Mouse (Mus musculus): ENCODE measurements around the gene Unc5cl. TPM values are rescaled to one million over a fixed set of nuclear protein-coding genes. Genes with fewer than 3 reads are reported as not detected.
A peak's percentile ranks its signal among the peaks of the same experiment; 100 is the strongest.

The Unc5cl gene
- 0.26 and 0.34 TPM in 2 replicates for polyA plus RNA-seq (2014; fragmentation: Nextera tagmentation; extraction: Ambion mirVana)

- no peak within 1 kb of the TSS for H3K9ac ChIP-seq (replicated peaks; ENCODE audit: low read length)
- ATAC-seq (replicated peaks; ENCODE audit: insufficient number of reproducible peaks, low FRiP score, low TSS enrichment, low read depth) (no peak), DNase-seq (ENCODE audit: low spot score) (peak; percentile 9)
- 54% methylated on average over 11 of the region's 11 CpGs for WGBS
- no peaks in the 10 kb centered on the region for H3K27me3 ChIP-seq (ENCODE audit: control insufficient read depth, insufficient read depth, low read length)
- H3K4me1 ChIP-seq (ENCODE audit: control insufficient read depth, insufficient read depth, low read length) = no peaks in the 10 kb centered on the region
- no peak within 1 kb of the TSS for H3K4me2 ChIP-seq (ENCODE audit: low read depth, low read length)
- H3K9me3 ChIP-seq (replicated peaks; ENCODE audit: control insufficient read depth, low read length) = no peaks in the 10 kb centered on the region
- H3K27ac ChIP-seq (replicated peaks; ENCODE audit: low read depth, low read length) = no peak within 1 kb of the TSS
- no peaks in the 10 kb centered on the region for H3K36me3 ChIP-seq (replicated peaks; ENCODE audit: control insufficient read depth, insufficient read depth, low read depth, low read length)
- no peak within 1 kb of the TSS for H3K4me3 ChIP-seq (ENCODE audit: low read depth, low read length)
Measured at GRCm38 (mm10) chr17:48454688-48455087, at the start of gene Unc5cl. Gene Unc5cl, plus strand, starts transcription at chr17:48454901.

DNA sequence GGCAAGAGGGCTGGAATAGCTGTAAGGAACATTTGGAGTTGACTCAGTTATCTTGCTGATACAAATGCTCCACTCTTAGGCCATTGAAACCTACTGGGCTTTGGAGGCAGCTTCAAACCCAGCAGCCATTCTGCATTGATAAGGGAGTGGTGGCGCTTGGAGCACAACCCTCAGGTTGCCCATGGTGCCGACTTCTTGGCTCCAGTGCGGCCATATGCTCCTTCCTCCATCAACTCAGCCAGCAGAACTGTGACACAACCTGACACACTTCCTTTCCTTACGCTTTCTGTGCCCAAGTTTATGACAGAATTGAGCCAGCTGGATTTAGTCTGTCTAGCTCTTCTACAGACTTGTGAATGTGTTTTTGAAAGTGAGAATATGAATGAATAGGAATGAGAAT is 47.5 kb upstream of the Unc5cl start:
- ATAC-seq (replicated peaks; ENCODE audit: insufficient number of reproducible peaks, low FRiP score, low TSS enrichment, low read depth) = no peak
- no peaks in the 10 kb centered on the region for H3K27me3 ChIP-seq (ENCODE audit: control insufficient read depth, insufficient read depth, low read length)
- H3K4me3 ChIP-seq (ENCODE audit: low read depth, low read length) = peak overlapping the region; percentile 90; the same call in 1 of the 2 replicates
- DNase-seq (ENCODE audit: low spot score) = no peak
- 87% methylated on average over 4 of the region's 4 CpGs for WGBS
- H3K9ac ChIP-seq (replicated peaks; ENCODE audit: low read length) = peak overlapping the region; percentile 99; the same call in 1 of the 2 replicates
- H3K9me3 ChIP-seq (replicated peaks; ENCODE audit: control insufficient read depth, low read length) = no peaks in the 10 kb centered on the region
- no peaks in the 10 kb centered on the region for H3K4me1 ChIP-seq (ENCODE audit: control insufficient read depth, insufficient read depth, low read length)
- H3K27ac ChIP-seq (replicated peaks; ENCODE audit: low read depth, low read length) = no peak overlapping the region
- no peaks in the 10 kb centered on the region; the same call in 1 of the 2 replicates for H3K36me3 ChIP-seq (replicated peaks; ENCODE audit: control insufficient read depth, insufficient read depth, low read depth, low read length)
- H3K4me2 ChIP-seq (ENCODE audit: low read depth, low read length) = no peak overlapping the region; the same call in 1 of the 2 replicates

- peak; percentile 56 for DNase-seq (ENCODE audit: low spot score)
- WGBS = 15% methylated on average over 8 of the region's 8 CpGs
Measured at GRCm38 (mm10) chr17:48407910-48408525, 46.7 kb upstream of the Unc5cl start.

DNA sequence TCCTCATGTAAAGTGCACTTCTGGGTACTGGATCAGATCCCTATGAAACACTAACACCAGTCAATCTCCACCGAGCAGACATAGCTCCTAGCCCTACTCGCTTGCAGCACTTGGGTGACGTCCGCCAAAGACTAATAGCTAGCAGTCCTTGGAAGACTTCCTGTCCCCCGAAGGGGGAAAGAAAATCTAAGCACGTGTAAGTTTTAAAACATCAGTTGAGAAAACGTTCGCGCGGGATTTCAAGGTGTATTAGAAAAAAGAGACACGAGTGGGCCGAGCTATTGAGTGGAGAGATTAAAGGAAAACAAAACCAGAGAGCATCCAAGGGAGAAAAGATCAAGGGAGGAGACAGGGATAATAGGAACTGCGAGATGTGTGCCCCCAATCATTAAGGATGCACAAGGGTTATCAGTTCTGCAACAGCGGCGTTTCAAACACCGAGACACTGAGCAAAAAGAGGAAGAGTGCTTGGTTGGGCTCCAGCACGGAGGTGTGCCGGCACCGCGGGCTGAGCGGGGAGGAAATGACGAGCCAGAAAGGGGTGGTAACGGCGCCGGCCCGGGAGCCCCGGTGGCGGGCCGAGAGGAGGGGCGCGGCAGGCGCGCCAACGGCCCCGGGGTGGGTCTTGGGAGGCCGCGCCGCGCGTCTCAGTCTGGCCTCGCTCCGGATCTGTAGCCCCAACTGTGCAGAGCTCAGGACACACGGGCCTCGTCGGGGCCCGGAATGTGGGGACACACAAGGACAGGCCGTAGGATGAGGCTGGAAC is 46.0 kb upstream of the Unc5cl start:
- peak; percentile 77 for DNase-seq (ENCODE audit: low spot score)
- Histone ChIP-seq H3K27ac (replicated peaks; ENCODE audit: low read depth, low read length) (peak overlapping the region; percentile 100), H3K4me3 (ENCODE audit: low read depth, low read length) (peak overlapping the region; percentile 90), H3K9me3 (replicated peaks; ENCODE audit: control insufficient read depth, low read length) (no peaks in the 10 kb centered on the region), H3K27me3 (ENCODE audit: control insufficient read depth, insufficient read depth, low read length) (no peaks in the 10 kb centered on the region), H3K36me3 (replicated peaks; ENCODE audit: control insufficient read depth, insufficient read depth, low read depth, low read length) (no peaks in the 10 kb centered on the region; the same call in 1 of the 2 replicates), H3K4me2 (ENCODE audit: low read depth, low read length) (peak overlapping the region; percentile 70), H3K4me1 (ENCODE audit: control insufficient read depth, insufficient read depth, low read length) (no peaks in the 10 kb centered on the region), H3K9ac (replicated peaks; ENCODE audit: low read length) (peak overlapping the region; percentile 99)
- WGBS = under 1% methylated on average over 42 of the region's 47 CpGs
- peak; percentile 54 for ATAC-seq (replicated peaks; ENCODE audit: insufficient number of reproducible peaks, low FRiP score, low TSS enrichment, low read depth)

More at GRCm38 (mm10) chr17:48407910-48408525, 46.7 kb upstream of the Unc5cl start:
- Histone ChIP-seq H3K9me3 (replicated peaks; ENCODE audit: control insufficient read depth, low read length) (no peaks in the 10 kb centered on the region), H3K9ac (replicated peaks; ENCODE audit: low read length) (peak overlapping the region; percentile 99), H3K27me3 (ENCODE audit: control insufficient read depth, insufficient read depth, low read length) (no peaks in the 10 kb centered on the region), H3K4me2 (ENCODE audit: low read depth, low read length) (peak overlapping the region; percentile 70), H3K27ac (replicated peaks; ENCODE audit: low read depth, low read length) (peak overlapping the region; percentile 100), H3K4me1 (ENCODE audit: control insufficient read depth, insufficient read depth, low read length) (no peaks in the 10 kb centered on the region), H3K4me3 (ENCODE audit: low read depth, low read length) (peak overlapping the region; percentile 90), H3K36me3 (replicated peaks; ENCODE audit: control insufficient read depth, insufficient read depth, low read depth, low read length) (no peaks in the 10 kb centered on the region; the same call in 1 of the 2 replicates)
- no peak for ATAC-seq (replicated peaks; ENCODE audit: insufficient number of reproducible peaks, low FRiP score, low TSS enrichment, low read depth)

DNA sequence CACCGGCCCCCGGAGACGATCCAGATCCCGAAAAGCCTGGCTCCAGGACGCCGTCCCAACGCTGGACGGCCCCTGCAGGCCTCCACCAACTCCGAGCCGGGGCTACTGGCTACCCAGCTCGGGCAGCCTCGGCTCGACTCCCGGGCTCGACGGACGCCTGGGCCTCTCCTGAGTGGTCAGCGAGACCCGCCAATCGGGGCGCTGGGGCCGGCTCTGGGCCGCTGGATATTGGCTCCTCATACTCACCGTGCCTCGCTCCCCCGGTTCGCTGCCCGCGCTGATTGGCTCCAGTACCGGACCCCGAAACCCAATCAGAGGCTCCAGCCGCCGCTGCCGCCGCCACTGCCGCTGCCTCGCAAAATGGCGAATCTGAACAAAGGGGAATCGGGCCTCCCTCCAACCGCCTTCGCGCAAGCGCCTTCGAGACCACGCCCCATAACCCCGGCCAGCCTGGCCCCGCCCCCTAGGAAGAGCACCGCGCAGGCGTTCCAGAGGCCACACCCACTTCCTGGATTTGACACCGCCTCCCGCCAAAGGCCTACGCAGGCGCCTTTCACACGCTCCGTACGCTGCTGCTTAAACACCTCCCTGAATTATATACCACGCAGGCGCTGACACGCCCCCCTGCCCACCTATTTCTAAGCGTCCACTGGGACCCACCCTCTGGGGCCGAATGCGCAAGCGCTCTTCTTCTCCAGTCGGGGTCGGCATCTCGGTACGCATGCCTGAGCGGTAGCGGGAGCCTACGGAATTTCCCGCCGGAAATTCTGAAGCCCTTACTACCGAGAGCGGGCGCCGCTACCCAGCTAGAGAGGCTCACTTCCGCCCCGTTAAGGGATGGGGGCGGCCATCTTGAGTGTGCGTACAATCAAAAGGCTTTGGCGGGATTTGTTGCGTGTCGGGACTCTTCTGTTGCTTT is 45.1 kb upstream of the Unc5cl start, which contains the start of the genes Nfya and Oard1:
Gene Nfya, minus strand, starts transcription at position 527 of the 919 bp plus-strand sequence.
Gene Oard1, plus strand, starts transcription at position 635 of the 919 bp plus-strand sequence.
- WGBS = under 1% methylated on average over 82 of the region's 84 CpGs
- DNase-seq (ENCODE audit: low spot score) (peak; percentile 100), ATAC-seq (replicated peaks; ENCODE audit: insufficient number of reproducible peaks, low FRiP score, low TSS enrichment, low read depth) (peak; percentile 97)
- Histone ChIP-seq H3K27ac (replicated peaks; ENCODE audit: low read depth, low read length) (peak within 1 kb of the TSS; percentile 100), H3K4me2 (ENCODE audit: low read depth, low read length) (peak within 1 kb of the TSS; percentile 70), H3K9me3 (replicated peaks; ENCODE audit: control insufficient read depth, low read length) (no peaks in the 10 kb centered on the region), H3K9ac (replicated peaks; ENCODE audit: low read length) (peak within 1 kb of the TSS; percentile 99), H3K27me3 (ENCODE audit: control insufficient read depth, insufficient read depth, low read length) (no peaks in the 10 kb centered on the region), H3K36me3 (replicated peaks; ENCODE audit: control insufficient read depth, insufficient read depth, low read depth, low read length) (no peaks in the 10 kb centered on the region), H3K4me3 (ENCODE audit: low read depth, low read length) (peak within 1 kb of the TSS; percentile 90), H3K4me1 (ENCODE audit: control insufficient read depth, insufficient read depth, low read length) (no peaks in the 10 kb centered on the region)

- no peaks in the 10 kb centered on the region for H3K9me3 ChIP-seq (replicated peaks; ENCODE audit: control insufficient read depth, low read length)
- peak overlapping the region; percentile 83 for H3K27ac ChIP-seq (replicated peaks; ENCODE audit: low read depth, low read length)
- WGBS = under 1% methylated on average over 13 of the region's 13 CpGs
- DNase-seq (ENCODE audit: low spot score) (peak; percentile 54), ATAC-seq (replicated peaks; ENCODE audit: insufficient number of reproducible peaks, low FRiP score, low TSS enrichment, low read depth) (peak; percentile 4; the same call in 1 of the 2 replicates)
- no peaks in the 10 kb centered on the region for H3K36me3 ChIP-seq (replicated peaks; ENCODE audit: control insufficient read depth, insufficient read depth, low read depth, low read length)
- H3K4me1 ChIP-seq (ENCODE audit: control insufficient read depth, insufficient read depth, low read length) = no peaks in the 10 kb centered on the region
- peak overlapping the region; percentile 55 for H3K4me2 ChIP-seq (ENCODE audit: low read depth, low read length)
- H3K9ac ChIP-seq (replicated peaks; ENCODE audit: low read length) = peak overlapping the region; percentile 67
- H3K27me3 ChIP-seq (ENCODE audit: control insufficient read depth, insufficient read depth, low read length) = no peaks in the 10 kb centered on the region
- peak overlapping the region; percentile 36 for H3K4me3 ChIP-seq (ENCODE audit: low read depth, low read length)
Measured at GRCm38 (mm10) chr17:48410299-48410785, 44.4 kb upstream of the Unc5cl start.

- H3K9ac ChIP-seq (replicated peaks; ENCODE audit: low read length) = peak overlapping the region; percentile 67
- H3K27ac ChIP-seq (replicated peaks; ENCODE audit: low read depth, low read length) = peak overlapping the region; percentile 83
- no peaks in the 10 kb centered on the region for H3K36me3 ChIP-seq (replicated peaks; ENCODE audit: control insufficient read depth, insufficient read depth, low read depth, low read length)
- WGBS = 62% methylated on average over 8 of the region's 8 CpGs
- no peaks in the 10 kb centered on the region for H3K4me1 ChIP-seq (ENCODE audit: control insufficient read depth, insufficient read depth, low read length)
- ATAC-seq (replicated peaks; ENCODE audit: insufficient number of reproducible peaks, low FRiP score, low TSS enrichment, low read depth) = no peak
- DNase-seq (ENCODE audit: low spot score) = no peak
- peak overlapping the region; percentile 36 for H3K4me3 ChIP-seq (ENCODE audit: low read depth, low read length)
- H3K27me3 ChIP-seq (ENCODE audit: control insufficient read depth, insufficient read depth, low read length) = no peaks in the 10 kb centered on the region
- peak overlapping the region; percentile 55 for H3K4me2 ChIP-seq (ENCODE audit: low read depth, low read length)
- H3K9me3 ChIP-seq (replicated peaks; ENCODE audit: control insufficient read depth, low read length) = no peaks in the 10 kb centered on the region
Measured at GRCm38 (mm10) chr17:48411241-48411640, 43.5 kb upstream of the Unc5cl start.

Measured in embryonic facial prominence, embryonic 11.5 days (tissue).